Mouse (Mus musculus) kidney, postnatal 36 days (tissue): ENCODE results near the gene Pkd1l2.
A peak's percentile ranks its signal among the peaks of the same experiment; 100 is the strongest.

ENCODE experiments used
- DNase-seq, 2 experiments: peaks; one replicate each; pipeline ENCODE4 v3.0.0; 2021 to 2022; ENCODE audit warnings: mixed read lengths in 2 of 2

Gene Pkd1l2

GRCm38 (mm10) chr8:117082947-117083559 lies 804 bp upstream of the Pkd1l2 start:
- no peak for DNase-seq

DNA sequence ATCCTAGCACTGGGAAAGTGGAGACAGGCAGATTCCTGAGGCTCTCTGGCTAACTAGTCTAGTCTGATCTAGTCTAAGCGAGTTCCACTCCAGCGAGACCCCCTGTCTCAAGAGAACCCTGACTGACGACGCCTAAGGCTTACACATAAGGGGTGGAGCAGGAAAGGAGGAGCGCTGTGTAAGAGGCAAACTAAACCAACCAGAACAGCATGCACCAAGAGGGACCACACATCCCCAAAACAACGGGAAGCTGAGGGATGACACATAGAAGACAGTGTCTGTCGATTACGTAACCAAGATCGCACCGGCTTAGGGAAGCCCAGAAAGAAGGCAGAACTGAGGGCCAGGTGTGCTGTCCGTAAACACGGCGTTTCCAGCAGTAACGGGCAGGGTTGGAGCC lies 2.6 kb downstream of the Pkd1l2 start:
- DNase-seq: no peak

GRCm38 (mm10) chr8:117078367-117078926 lies 3.8 kb downstream of the Pkd1l2 start:
- DNase-seq: no peak

DNA sequence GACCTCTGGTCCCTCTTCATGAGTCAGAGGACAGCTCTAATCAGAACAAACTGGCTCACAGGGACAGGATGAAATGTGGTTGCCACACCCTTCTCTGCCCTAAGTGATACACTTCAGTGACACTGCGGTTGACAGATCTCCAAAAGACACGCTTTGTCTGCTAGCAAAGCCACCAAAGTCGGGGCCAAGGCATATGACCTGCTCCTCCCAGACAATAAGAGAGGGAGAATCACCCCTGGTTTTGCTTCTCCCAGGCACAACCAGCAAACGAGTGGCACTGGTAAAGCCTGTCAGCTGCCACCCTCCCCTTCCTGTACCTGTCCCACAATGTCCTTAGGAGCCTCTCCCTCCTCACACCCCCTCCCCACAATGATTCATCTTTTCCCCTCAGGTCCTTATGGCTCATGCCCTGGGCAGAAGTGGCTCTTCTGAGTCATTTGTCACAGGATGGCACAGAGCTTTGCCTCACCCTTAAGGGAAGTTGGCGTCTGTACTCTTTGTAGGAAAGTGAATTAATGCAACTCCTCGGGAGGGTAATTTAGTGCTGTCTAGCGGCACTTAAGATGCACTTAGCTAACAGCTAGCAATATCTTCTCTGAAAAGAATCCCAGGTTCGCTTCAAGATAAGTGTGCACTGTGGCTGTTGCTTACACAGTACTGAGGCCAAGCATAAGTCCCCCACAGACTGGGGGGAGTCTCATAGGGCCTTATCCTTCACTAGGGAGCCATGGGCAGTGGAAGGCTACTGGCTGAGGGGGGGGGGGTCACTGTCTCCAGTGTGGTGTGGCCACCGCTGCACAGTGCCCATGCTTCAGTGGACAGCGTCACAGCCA lies 7.7 kb downstream of the Pkd1l2 start:
- DNase-seq: no peak

DNA sequence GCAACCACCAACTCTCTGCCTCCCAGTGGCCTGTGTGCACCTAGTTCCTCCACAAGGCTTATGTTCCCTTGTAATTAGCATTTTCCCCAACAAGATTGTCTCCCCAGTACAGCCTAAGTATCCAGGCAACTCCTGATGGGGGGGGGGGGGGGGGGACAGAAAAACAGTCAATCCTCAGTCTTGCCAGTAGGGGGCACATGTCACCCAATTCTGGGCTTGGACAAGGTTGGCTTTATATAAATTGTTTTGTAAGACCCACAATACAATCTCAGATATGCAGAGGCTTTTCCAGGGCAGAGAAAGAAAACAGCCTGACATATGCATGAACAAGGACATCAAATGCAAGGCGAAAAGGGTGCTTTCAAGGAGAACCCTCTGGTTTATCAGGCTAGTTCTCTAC lies 12.5 kb downstream of the Pkd1l2 start:
- DNase-seq: peak in 1 of 2 experiments; percentile 24

DNA sequence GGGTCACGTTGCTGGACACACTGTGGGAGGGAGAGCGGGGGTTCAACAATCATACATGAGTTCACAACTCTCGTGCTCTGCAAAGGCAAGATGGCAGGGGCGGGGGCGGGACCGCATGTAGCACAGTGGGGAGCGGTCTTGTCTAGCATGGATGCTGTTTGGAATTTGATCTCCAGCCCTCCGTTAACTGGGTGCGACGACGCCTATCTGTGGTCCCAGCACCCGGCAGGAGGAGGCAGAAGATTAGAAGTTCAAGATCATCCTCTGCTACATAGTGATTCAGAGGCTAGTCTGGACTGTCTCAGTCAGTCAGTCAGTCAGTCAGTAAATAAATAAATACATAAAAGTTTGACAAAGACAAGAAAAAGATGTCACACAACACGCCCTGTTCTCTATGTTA lies 14.0 kb downstream of the Pkd1l2 start:
- no peak for DNase-seq

- no peak for DNase-seq
Measured at GRCm38 (mm10) chr8:117067396-117067795, 14.9 kb downstream of the Pkd1l2 start.

- DNase-seq: no peak
Measured at GRCm38 (mm10) chr8:117066955-117067354, 15.3 kb downstream of the Pkd1l2 start.

- no peak for DNase-seq
Measured at GRCm38 (mm10) chr8:117061180-117061880, 20.9 kb downstream of the Pkd1l2 start.

DNA sequence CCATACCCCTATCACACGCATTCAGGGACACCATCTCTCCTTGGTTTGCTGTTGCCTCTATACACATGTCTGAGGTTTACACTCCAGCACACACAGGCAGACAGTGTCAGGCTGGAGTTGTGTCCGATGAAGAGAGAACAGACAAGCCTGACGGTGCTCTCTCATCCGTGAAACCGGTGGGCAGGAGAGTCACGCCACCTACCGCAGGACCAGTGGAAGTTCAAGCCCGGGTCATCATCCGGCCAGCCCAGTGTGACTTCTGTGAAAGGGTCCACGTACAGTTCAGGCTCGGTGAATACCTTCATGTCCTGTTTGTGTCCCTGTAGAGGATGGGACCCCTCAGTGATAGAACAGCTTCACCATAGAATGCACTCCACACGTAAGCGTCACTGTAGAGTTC lies 21.9 kb downstream of the Pkd1l2 start:
- peak in 1 of 2 experiments; percentile 42 for DNase-seq

- DNase-seq: no peak
Measured at GRCm38 (mm10) chr8:117059021-117059420, 23.2 kb downstream of the Pkd1l2 start.

GRCm38 (mm10) chr8:117055097-117055496 lies 27.2 kb downstream of the Pkd1l2 start:
- DNase-seq: no peak

DNA sequence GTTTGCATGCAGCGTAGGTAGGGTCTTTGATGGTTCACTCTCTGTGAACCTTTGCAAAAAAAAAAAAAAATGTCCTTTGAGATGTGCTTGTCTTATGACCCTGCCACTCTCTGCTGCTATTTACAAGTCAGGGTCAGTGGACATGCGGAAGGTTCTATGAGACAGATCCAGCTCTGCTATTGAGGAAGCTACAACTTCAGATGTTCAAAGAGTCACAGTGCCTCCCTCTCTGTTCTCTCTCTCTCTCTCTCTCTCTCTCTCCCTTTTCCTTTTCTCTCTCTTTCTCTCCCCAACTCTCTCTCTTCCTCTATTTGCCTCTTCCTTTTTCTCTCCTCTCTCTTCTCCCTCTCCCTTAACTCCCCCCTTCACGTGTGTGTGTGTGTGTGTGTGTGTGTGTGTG lies 28.1 kb downstream of the Pkd1l2 start:
- no peak for DNase-seq

DNA sequence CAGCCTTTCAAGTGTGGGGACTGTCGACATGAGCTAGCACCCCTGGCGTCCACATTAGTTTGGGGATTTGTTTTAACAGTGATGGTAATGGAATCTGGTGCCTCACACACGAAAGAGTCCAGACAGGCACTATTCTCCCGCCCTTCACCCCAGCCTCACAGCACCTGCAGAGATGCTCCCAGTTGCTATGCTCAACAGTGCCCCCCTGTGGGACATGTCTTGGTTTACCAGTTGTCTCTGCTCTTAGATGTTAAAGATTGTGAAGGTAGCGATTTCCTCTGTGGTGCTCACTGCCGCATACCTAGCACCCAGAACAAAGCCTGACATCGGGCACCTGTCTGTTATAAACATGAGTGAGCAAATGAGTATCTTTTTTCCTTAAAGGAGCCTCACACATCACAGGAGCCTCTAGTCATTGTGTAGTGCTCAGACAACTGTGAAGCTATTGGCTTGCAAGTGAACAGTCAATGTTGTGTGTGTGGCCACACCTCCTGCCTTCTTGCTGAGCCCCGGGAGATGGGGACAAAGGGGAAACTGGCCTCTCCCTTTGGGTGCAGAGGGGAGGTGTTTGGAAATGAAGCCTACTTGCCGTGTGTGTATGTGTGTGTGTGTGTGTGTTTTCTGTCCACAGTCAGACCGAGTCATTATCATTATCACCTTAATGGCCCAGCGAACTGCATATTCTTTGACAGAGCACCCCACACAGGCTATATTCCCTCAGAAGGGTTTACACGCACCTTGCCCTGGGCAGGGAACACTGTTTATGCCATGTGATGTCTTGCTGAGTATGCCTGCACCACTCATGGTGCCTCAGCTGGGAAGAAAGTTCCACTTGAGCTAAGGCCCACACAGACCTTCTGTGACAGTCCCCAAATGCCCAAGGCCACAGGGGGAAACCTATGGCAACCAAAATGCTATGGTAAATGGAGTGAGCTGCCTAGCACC lies 28.8 kb downstream of the Pkd1l2 start:
- peak; percentile 21 to 73 for DNase-seq

DNA sequence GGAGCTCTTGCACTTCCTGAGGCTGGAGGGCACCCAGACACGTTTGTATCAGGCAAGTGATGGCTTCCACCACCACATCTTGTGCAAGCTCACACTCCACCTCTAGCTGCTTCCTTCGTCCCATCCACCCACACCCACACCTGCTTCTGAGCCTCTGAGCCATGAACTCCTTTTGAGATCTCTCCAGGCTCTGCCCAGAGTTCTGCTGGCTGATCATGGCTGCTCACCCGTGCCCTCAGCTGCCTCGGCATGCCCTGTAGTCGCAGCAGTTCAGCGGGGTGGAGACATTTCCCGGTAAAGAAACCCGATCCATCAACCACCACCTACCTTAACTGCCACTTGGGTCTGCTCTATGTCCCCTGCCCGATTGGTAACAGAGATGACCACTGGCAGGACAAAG lies 30.9 kb downstream of the Pkd1l2 start:
- DNase-seq: no peak

DNA sequence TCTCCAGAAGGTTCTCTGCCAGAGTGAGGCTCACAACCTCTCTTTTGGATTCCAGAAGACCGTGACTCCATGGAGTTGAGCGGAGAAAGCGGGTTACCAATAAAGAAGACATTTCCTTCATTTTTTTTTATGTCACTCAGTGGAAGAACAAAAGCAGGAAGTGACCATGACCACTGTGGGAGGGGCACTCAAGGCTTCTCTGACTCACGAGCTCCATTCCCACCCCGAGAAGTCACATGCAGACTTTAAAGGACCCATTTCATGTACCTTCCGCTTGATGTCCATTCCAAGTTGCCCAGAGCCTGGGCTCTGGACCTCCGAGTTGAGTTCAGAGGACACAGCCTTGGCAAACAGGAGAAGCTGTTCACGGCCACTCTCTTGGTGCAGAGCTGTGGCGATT lies 31.5 kb downstream of the Pkd1l2 start:
- DNase-seq: no peak

DNA sequence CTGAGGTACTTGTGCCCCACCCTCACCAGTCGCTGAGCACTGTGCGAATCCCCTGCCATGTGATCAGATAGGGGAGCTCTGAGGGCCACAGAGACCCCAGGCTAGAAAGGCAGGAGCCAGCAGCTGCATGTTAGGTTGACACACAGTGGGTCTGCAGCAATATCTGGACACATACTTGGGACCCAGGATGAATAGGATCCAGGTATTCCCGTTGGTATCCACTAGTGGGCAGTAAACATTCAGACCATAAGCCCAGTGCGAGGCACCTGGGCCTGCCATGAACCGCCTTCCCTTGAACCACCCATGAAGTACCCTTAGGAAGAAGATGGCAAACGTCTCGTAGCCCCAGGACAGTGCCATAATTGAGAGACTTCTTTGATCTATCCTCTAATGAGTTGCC lies 32.8 kb downstream of the Pkd1l2 start:
- DNase-seq: no peak

DNA sequence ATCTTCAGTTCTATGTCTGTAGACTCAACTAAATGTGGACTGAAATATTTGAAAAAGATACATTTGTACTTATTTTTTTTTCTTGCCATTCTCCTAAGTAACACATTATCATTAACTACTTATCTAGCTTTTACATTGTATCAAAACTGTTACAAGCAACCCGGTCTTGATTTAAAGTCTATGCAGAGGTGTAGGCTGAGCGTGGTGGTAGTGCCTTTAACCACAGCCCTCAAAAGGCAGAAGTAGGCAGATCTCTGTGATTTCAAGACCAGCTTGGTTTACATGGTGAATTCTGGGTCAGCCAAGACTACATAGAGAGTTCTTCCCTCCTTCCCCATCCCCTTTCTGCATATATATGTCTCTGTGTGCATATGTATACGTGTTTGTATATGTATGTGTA lies 38.7 kb downstream of the Pkd1l2 start:
- no peak for DNase-seq

GRCm38 (mm10) chr8:117039843-117040242 lies 42.4 kb downstream of the Pkd1l2 start:
- DNase-seq: no peak

DNA sequence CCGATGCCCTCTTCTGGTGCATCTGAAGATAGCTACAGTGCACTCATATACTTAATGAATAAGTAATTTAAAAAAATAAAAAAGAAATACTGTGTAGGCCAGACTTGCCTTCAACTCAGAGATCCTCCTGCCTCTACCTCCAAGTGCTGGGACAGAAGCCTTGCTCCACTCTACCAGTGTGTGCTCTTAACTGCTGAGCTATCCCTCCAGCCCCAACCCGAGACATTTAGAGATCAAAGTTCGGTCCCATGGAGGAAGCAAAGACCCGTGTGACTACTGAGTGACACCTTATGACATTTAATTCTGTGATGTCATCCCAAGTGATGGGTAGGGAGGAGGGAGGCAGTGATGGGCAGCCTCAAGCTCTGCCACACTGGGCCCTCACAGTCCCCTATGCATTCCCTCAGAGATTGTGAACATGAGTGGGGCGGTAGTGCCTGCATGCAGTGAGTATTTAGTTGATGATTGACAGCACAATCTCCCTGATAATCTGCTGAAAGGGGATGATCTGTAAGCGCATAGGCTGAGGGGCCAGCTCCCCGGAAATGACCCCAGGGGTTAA lies 44.8 kb downstream of the Pkd1l2 start:
- DNase-seq: no peak

- DNase-seq: no peak
Measured at GRCm38 (mm10) chr8:117033393-117033792, 48.9 kb downstream of the Pkd1l2 start.

DNA sequence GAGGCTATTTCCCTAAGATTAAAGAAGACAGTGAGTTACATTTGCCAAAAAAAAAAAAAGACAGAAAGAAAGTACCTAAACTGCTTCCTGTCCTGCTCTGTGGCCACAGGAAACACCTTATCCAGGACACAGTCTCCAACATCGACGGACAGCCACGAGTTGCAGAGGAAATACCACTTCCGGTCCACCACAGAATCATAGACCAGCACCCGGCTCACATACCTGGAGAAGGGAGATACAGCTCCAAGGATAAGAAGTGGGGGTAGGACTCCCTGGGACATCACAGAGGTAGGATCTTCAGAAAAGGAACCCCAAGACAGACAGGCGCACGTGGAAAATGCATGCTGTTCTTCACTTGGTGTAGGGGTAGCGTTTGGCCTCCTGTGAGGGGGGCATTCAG lies 49.6 kb downstream of the Pkd1l2 start:
- DNase-seq: no peak
